Mouse (Mus musculus): Measurements from ENCODE around the gene Psap.

The Psap gene

GRCm38 (mm10) chr10:60263351-60263750, 14.1 kb upstream of the Psap start:
- DNase-seq (ENCODE audit: low read depth, low spot score), result no peak

- DNase-seq (ENCODE audit: low read depth, low spot score), result no peak
These were observed 12.2 kb upstream of the Psap start for GRCm38 (mm10) chr10:60265252-60265651.

DNA sequence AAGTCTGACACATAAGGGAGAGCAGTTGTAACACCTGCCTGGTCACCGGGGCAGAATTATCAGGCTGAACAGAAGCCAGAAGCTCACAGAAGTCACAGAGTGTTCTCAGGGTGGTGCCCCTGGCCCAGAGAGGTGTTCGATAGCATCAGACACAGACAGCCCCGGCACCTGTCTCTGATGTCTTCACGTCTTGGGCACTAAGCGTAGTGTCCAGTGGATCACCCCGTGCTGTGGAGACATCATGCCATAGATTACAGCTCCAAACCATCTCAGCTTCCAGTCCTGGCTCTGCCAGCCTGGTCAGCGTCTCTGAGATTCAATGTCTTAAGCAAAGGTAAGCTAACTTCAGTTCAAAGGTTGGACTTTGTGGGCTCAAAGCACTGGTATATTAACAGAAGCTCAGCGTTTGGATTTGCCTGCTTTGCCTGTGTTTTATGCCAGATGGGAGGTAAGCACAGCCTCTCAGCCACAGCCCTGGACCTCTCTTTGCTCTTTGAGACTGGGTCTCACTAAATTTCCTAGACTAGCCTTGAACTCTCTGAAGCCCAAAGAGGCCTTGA, 10.5 kb upstream of the Psap start:
- no peak for DNase-seq (ENCODE audit: low read depth, low spot score)

- DNase-seq (ENCODE audit: low read depth, low spot score), result no peak
These were observed 8.7 kb upstream of the Psap start for GRCm38 (mm10) chr10:60268738-60269137.

DNA sequence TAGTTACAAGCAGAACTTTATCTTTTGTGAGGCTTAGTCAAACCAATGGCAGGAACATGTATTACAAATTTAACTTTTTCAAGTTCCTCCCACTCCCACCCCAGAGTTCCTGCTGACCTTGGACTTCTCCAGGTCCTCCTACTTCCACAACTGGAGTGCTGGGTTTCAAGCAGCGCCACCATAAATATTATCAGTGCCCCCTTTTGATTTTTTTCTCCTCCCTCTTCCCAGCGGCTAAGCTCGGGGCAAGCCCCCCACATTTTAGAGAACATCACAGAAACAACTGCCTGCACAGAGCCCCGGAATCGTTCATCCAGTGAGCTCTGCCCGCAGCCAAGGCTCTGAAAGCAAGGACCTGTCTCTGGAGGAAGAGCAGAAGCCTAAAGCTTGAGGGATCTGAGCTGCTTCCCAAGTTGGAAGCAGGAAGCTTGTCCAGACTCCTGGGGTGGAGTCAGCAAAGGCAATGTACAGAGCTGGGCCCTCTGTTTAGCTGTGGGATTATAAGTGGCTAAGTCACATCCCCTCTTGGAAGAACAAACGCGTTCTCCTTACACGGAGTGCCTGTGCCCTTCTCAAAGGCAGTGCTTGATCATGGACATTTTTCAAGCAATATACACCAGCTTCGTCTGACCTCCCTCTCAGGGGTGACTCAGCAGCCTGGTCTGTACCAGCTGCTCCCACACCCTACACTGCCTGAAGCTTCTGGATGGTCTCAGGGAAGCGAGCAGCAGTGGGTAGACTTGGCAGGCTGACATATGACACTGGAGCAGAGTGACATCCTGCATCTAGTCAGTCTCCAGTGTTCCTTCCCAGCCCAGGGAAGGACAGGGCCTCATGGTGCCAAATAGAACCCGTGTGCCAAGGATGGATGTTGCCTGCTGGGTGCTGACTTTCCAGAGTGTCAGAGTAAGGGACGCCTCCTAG, 8.0 kb upstream of the Psap start:
- DNase-seq (ENCODE audit: low read depth, low spot score), result no peak

DNA sequence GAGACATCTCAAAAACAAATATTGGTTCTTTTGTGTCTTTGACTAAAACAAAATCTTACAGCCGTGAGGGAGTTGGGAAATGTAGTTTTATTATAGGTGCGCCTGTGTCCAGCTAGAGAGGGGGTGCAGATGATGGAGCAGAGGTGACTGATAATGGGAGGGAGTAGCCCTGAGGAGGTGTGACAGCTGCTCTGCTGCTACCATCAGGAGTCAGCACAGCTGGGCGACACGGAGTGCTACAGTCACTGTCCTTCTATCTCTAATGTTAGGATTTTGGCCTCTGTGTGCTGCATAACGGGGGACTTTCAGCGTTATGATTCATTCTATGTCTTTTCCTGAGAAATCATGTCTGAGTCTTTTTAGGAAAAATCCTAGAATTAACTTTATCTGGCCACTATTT, 6.4 kb upstream of the Psap start:
- no peak for DNase-seq (ENCODE audit: low read depth, low spot score)

GRCm38 (mm10) chr10:60272241-60272640, 5.2 kb upstream of the Psap start:
- no peak for DNase-seq (ENCODE audit: low read depth, low spot score)

DNA sequence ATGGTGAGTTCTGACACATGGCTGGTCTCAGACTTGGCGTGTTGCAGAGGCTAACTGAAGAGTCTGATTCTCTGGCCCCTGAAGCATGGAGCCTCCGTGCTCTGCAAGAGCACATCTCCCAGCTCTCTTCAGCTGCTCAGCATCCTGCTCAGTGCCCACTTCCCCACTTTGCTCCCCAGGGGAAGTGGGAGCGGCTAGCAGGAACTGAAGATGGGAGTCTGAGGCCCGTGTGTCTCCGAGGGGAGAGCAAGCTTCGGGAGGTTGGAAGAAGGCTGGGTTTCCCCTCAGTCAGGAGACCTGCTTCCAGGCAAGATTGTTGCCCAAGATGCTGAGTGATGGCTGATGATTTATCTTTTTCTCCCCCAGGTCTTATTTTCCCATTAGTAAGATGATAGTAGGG, 4.0 kb upstream of the Psap start:
- no peak for DNase-seq (ENCODE audit: low read depth, low spot score)

- DNase-seq (ENCODE audit: low read depth, low spot score), result no peak
These were observed 576 bp downstream of the Psap start for GRCm38 (mm10) chr10:60278006-60278399.

- DNase-seq (ENCODE audit: low read depth, low spot score), result no peak
These were observed 1.4 kb downstream of the Psap start for GRCm38 (mm10) chr10:60278786-60279185.

- DNase-seq (ENCODE audit: low read depth, low spot score), result no peak
These were observed 2.0 kb downstream of the Psap start for GRCm38 (mm10) chr10:60279290-60279940.

DNA sequence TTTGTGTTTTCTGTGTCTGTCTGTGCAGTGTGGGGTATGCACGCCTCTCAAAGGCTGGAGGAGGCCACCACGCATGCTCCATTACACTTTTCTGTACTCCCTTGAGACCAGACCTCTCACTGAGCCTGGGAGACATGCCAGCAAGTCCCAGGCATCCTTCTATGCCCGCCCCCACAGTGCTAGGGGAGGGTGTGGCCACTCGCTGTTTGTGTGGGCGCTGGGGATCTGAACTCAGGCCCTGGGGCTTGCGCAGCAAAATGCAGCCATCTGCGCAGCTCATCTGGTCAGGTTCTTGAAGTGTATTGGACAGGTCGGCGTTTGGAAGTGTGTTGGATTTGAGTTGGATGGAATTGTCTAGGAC, 2.5 kb downstream of the Psap start:
- DNase-seq (ENCODE audit: low read depth, low spot score), result no peak

GRCm38 (mm10) chr10:60280353-60280752, 2.9 kb downstream of the Psap start:
- no peak for DNase-seq (ENCODE audit: low read depth, low spot score)

- DNase-seq (ENCODE audit: low read depth, low spot score), result no peak
These were observed 4.2 kb downstream of the Psap start for GRCm38 (mm10) chr10:60281571-60282050.

GRCm38 (mm10) chr10:60282116-60283014, 4.9 kb downstream of the Psap start:
- no peak for DNase-seq (ENCODE audit: low read depth, low spot score)

GRCm38 (mm10) chr10:60284248-60284647, 6.8 kb downstream of the Psap start:
- DNase-seq (ENCODE audit: low read depth, low spot score), result no peak

GRCm38 (mm10) chr10:60284676-60285111, 7.3 kb downstream of the Psap start:
- DNase-seq (ENCODE audit: low read depth, low spot score), result no peak

GRCm38 (mm10) chr10:60285183-60285582, 7.8 kb downstream of the Psap start:
- DNase-seq (ENCODE audit: low read depth, low spot score), result no peak

DNA sequence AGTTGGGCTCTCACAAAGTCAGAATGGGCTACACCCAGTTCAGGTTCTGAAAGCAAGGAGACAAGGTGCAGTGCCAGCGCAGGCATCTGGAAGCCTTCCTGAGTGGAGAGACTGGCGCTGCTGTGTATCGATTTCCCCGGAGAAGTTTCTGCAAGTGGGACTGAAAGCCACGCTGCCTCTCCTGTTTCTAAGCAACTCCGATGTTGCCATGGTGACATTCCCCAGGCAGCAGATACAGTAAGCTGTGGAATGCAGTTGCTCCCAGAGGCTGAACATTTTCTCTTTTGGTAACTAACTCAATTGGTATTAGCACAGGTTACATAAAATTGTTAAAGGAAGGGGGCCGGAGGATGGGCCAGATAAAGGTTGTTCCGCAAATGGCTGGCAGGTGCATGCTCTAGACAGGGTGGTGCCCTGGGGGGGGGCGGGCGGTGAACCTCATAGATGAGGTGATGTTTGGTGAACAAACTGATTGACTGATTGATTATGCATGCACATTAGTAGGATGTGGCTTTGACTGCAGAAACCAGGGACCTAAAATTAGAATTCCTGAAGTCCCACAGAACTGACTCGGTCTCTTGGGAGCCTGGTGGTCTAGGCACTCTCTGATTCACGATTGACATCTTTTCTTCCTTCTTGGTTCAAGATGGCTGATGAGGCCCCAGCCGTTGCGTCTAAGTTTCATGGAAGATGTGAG, 8.4 kb downstream of the Psap start:
- peak; percentile 81 for DNase-seq (ENCODE audit: low read depth, low spot score)

DNA sequence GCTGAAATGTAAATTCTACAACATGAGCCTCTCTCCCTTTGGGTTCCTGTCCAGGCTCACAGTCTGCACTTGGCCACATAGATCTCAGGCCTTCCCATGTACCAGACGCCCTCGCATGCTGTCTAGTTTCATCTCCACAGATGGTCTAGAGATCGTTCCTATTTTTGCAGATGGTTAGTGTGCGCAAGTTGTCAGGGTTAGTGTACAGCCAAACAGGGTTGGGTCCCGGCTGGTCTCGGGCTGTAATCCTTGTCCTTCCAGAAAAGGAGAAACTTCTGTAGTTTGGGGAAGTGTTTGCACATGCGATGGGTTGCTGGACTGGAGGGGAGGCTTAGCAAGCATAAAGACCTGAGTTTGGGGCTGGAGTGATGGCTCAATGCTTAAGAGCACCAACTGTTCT, 9.1 kb downstream of the Psap start:
- no peak for DNase-seq (ENCODE audit: low read depth, low spot score)

GRCm38 (mm10) chr10:60287161-60287560, 9.7 kb downstream of the Psap start:
- DNase-seq (ENCODE audit: low read depth, low spot score), result no peak
